Mouse (Mus musculus) midbrain, embryonic 11.5 days (tissue): ENCODE results near the gene Zbtb20. TPM values are rescaled to one million over a fixed set of nuclear protein-coding genes. Genes with fewer than 3 reads are reported as not detected.

ENCODE experiments used
- ATAC-seq: fragments of 200-750 bp; cut with Nextera tagmentation; 2 replicates; pipeline ENCODE4 v1.8.0; 2017; ENCODE audit warnings: moderate TSS enrichment, moderate library complexity; ENCODE audit not compliant: low FRiP score
- DNase-seq: peaks from one replicate; pipeline ENCODE4 v3.0.0; 2015; ENCODE audit warnings: low spot score; ENCODE audit errors: missing footprints
- H3K27ac ChIP-seq: fragments of 300-500 bp; sonication (generic); 2 replicates; pipeline ENCODE4 v1.5.1; 2014; ENCODE audit warnings: low read depth, low read length
- H3K27me3 ChIP-seq: fragments of 300-500 bp; sonication (generic); 2 replicates; pipeline ENCODE4 v1.6.1; 2014; ENCODE audit warnings: mild to moderate bottlenecking, low read length, moderate library complexity, mixed read lengths; ENCODE audit not compliant: control insufficient read depth, insufficient read depth
- H3K36me3 ChIP-seq: fragments of 300-500 bp; sonication (generic); 2 replicates; pipeline ENCODE4 v1.6.1; 2014; ENCODE audit warnings: mild to moderate bottlenecking, low read length, moderate library complexity, mixed read lengths; ENCODE audit not compliant: control insufficient read depth, insufficient read depth
- H3K4me1 ChIP-seq: fragments of 300-500 bp; sonication (generic); 2 replicates; pipeline ENCODE4 v1.6.1; 2014; ENCODE audit warnings: low read length; ENCODE audit not compliant: control insufficient read depth, insufficient read depth
- H3K4me2 ChIP-seq: fragments of 300-500 bp; sonication (generic); 2 replicates; pipeline ENCODE4 v1.6.1; 2014; ENCODE audit warnings: mild to moderate bottlenecking, moderate library complexity
- H3K4me3 ChIP-seq: fragments of 300-500 bp; sonication (generic); 2 replicates; pipeline ENCODE4 v1.5.1; 2014; ENCODE audit warnings: low read depth, low read length
- H3K9ac ChIP-seq: fragments of 300-500 bp; sonication (generic); 2 replicates; pipeline ENCODE4 v1.6.1; 2014; ENCODE audit warnings: low read length
- H3K9me3 ChIP-seq: fragments of 300-500 bp; sonication (generic); 2 replicates; pipeline ENCODE4 v1.6.1; 2016; ENCODE audit warnings: low read length; ENCODE audit not compliant: control insufficient read depth
- WGBS: fragments of 180-500 bp; shearing (Covaris S2); extraction: QIAGEN DNeasy Blood & Tissue Kit; methylation state at CpG from one replicate; pipeline ENCODE4 v1.1.7; 2014; 5-methylcytosine and 5-hydroxymethylcytosine counted together
- polyA plus RNA-seq: library from polyadenylated mRNA; unstranded; fragments of >200 nt; fragmentation: Nextera tagmentation; extraction: Ambion mirVana; gene quantifications from 2 replicates; pipeline ENCODE4 v1.2.1, GENCODE M21; 2014

The Zbtb20 gene
- polyA plus RNA-seq, 1 experiment from 2014 or later: 45.6 TPM

- H3K9ac ChIP-seq: no peak overlapping the region
- H3K27ac ChIP-seq: no peak overlapping the region
- no peak for ATAC-seq
- H3K4me1 ChIP-seq: no peaks in the 10 kb centered on the region
- WGBS: 89% methylated on average over 1 of the region's 1 CpGs
- H3K27me3 ChIP-seq: no peaks in the 10 kb centered on the region
- no peak overlapping the region for H3K4me2 ChIP-seq
- H3K9me3 ChIP-seq: no peaks in the 10 kb centered on the region
- no peak for DNase-seq
- H3K36me3 ChIP-seq: no peaks in the 10 kb centered on the region
- no peak overlapping the region for H3K4me3 ChIP-seq
These were observed 24.6 kb downstream of the Zbtb20 start for GRCm38 (mm10) chr16:42900328-42900727.

DNA sequence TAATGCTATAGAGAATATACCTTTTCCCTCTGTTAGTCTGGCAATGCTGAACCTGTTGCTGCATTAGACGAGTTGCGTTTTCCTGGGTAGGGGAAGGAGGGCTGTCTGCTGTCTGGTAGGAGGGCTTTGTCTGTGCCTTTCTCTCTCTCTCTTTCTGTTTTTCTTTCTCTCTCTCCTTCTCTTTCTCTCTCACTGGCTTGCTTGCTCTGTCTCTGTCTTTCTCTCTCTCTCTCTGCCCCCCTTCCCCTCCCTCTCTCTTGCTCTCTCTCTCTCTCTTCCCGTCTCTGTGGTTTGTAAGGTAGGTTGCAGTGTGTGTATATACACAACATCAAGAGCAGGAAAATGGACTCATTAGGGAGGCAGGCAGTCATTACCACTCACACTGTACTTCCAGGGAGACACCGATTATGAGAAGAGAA, 31.6 kb downstream of the Zbtb20 start:
- no peak overlapping the region for H3K27ac ChIP-seq
- ATAC-seq (no peak), DNase-seq (no peak)
- WGBS: 50% methylated on average over 4 of the region's 4 CpGs
- H3K4me1 ChIP-seq: no peaks in the 10 kb centered on the region; the same call in 1 of the 2 replicates
- H3K4me3 ChIP-seq: no peak overlapping the region
- H3K27me3 ChIP-seq: no peaks in the 10 kb centered on the region
- H3K9me3 ChIP-seq: no peaks in the 10 kb centered on the region
- H3K4me2 ChIP-seq: no peak overlapping the region
- no peaks in the 10 kb centered on the region for H3K36me3 ChIP-seq
- peak overlapping the region; percentile 33; the same call in 1 of the 2 replicates for H3K9ac ChIP-seq

DNA sequence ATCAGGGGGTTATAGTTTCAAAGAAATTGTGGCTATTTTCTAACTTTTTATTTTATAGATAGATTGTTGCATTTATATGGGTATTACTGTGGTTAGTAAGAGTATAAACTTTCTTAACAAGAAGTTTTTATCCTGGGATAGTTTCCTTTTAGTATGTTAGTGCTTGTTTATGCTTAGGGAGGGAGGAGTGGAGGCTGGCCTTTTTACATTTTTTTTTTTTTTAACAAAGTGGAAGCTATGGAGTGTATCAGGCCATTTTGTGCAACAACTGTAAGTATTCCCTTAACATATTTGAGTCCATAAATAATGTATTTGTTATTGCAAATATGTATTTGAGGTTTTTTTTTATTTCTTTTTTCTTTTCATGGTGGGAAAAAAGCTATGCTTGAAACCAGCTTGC, 32.7 kb downstream of the Zbtb20 start:
- Histone ChIP-seq H3K27me3 (no peaks in the 10 kb centered on the region), H3K4me1 (no peaks in the 10 kb centered on the region; the same call in 1 of the 2 replicates), H3K9me3 (no peaks in the 10 kb centered on the region), H3K4me3 (no peak overlapping the region), H3K36me3 (no peaks in the 10 kb centered on the region), H3K27ac (no peak overlapping the region), H3K4me2 (no peak overlapping the region), H3K9ac (no peak overlapping the region)
- DNase-seq (no peak), ATAC-seq (no peak)

DNA sequence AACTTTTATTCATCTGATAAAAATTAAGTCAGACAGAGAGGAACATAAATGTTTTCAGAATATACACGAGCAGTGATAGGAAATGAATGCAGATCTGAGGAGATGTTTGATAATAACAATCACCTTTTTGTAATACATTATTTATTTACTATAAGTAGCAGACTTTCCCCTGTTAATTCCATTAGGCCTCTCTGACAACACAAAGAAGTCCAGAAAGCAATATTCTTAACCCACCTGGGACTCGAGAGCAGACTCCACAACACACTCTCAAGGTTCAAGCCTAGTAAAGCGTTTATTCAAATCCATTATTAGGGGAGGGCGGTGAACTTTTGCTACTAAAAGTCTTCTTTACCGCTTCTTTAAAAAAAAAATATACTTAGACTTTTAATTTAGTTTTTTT, 33.2 kb downstream of the Zbtb20 start:
- no peaks in the 10 kb centered on the region for H3K36me3 ChIP-seq
- no peak overlapping the region for H3K4me2 ChIP-seq
- ATAC-seq (no peak), DNase-seq (no peak)
- H3K4me1 ChIP-seq: no peaks in the 10 kb centered on the region; the same call in 1 of the 2 replicates
- no peak overlapping the region for H3K4me3 ChIP-seq
- H3K9ac ChIP-seq: no peak overlapping the region
- no peaks in the 10 kb centered on the region for H3K27me3 ChIP-seq
- no peak overlapping the region for H3K27ac ChIP-seq
- H3K9me3 ChIP-seq: no peaks in the 10 kb centered on the region
- WGBS: 74% methylated on average over 5 of the region's 5 CpGs

DNA sequence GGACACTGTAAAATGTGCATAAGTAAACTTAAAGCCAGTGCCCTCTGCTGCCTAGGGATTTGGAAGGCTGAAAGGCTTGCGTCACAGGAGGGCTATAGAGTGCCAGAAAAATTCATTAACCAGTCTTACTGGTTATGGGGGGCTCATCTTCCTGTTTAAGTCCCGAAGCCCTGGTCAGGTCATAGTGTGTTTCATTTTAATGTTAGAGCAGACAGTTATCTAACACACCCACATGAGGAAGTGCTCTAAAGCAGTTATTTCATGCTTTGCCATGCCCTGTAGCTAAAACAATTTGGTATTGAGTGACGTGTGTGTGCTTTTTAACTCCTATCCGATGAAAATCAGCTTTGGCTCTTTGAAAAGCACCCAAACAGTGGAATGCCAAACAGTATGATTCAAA, 34.3 kb downstream of the Zbtb20 start:
- no peak overlapping the region for H3K4me2 ChIP-seq
- ATAC-seq (no peak), DNase-seq (peak; percentile 86)
- no peak overlapping the region for H3K9ac ChIP-seq
- H3K4me3 ChIP-seq: no peak overlapping the region
- no peaks in the 10 kb centered on the region for H3K27me3 ChIP-seq
- no peaks in the 10 kb centered on the region for H3K9me3 ChIP-seq
- 34% methylated on average over 4 of the region's 4 CpGs for WGBS
- H3K4me1 ChIP-seq: no peaks in the 10 kb centered on the region; the same call in 1 of the 2 replicates
- no peaks in the 10 kb centered on the region for H3K36me3 ChIP-seq
- no peak overlapping the region for H3K27ac ChIP-seq

- Histone ChIP-seq H3K4me3 (no peak overlapping the region), H3K27me3 (no peaks in the 10 kb centered on the region), H3K4me1 (no peaks in the 10 kb centered on the region; the same call in 1 of the 2 replicates), H3K9me3 (no peaks in the 10 kb centered on the region), H3K9ac (no peak overlapping the region), H3K36me3 (no peaks in the 10 kb centered on the region), H3K4me2 (no peak overlapping the region), H3K27ac (no peak overlapping the region)
- no peak for DNase-seq
- 80% methylated on average over 3 of the region's 3 CpGs for WGBS
- ATAC-seq: no peak
These were observed 35.0 kb downstream of the Zbtb20 start for GRCm38 (mm10) chr16:42910716-42911115.

GRCm38 (mm10) chr16:42911326-42911725, 35.6 kb downstream of the Zbtb20 start:
- no peak overlapping the region for H3K4me3 ChIP-seq
- no peak overlapping the region for H3K4me2 ChIP-seq
- H3K36me3 ChIP-seq: no peaks in the 10 kb centered on the region
- ATAC-seq: no peak
- 85% methylated on average over 4 of the region's 4 CpGs for WGBS
- no peaks in the 10 kb centered on the region for H3K9me3 ChIP-seq
- H3K4me1 ChIP-seq: no peaks in the 10 kb centered on the region; the same call in 1 of the 2 replicates
- no peaks in the 10 kb centered on the region for H3K27me3 ChIP-seq
- DNase-seq: no peak
- no peak overlapping the region for H3K27ac ChIP-seq
- H3K9ac ChIP-seq: no peak overlapping the region

DNA sequence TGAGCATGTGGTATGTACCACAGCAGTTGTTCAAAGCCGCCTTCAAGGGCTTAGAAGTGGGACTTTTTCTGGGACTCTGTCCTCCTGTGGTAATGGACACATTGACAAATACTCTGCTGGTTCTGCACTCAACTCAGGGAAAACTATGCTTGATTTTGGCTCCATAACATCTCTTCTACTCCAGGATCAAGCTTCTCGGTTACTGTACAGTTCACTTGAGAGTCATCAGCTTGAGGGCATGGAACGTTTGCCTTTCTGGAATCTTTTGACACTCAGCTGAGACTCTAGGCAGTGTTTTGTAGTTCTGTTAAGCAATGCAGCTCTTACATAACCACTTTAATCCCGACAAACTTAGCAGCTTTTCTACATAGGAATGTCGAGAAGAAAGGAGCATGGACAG, 36.1 kb downstream of the Zbtb20 start:
- Histone ChIP-seq H3K4me1 (no peaks in the 10 kb centered on the region; the same call in 1 of the 2 replicates), H3K4me2 (no peak overlapping the region), H3K27ac (no peak overlapping the region), H3K27me3 (no peaks in the 10 kb centered on the region), H3K9ac (no peak overlapping the region), H3K9me3 (no peaks in the 10 kb centered on the region), H3K36me3 (no peaks in the 10 kb centered on the region), H3K4me3 (no peak overlapping the region)
- no peak for DNase-seq
- no peak for ATAC-seq
- WGBS: 78% methylated on average over 5 of the region's 5 CpGs

- no peaks in the 10 kb centered on the region for H3K9me3 ChIP-seq
- 60% methylated on average over 8 of the region's 8 CpGs for WGBS
These were observed 37.6 kb downstream of the Zbtb20 start for GRCm38 (mm10) chr16:42913291-42913690.

More at GRCm38 (mm10) chr16:42913291-42913690, 37.6 kb downstream of the Zbtb20 start:
- Histone ChIP-seq H3K36me3 (no peaks in the 10 kb centered on the region), H3K27ac (no peak overlapping the region), H3K27me3 (no peaks in the 10 kb centered on the region), H3K4me3 (no peak overlapping the region), H3K9ac (no peak overlapping the region), H3K4me2 (no peak overlapping the region), H3K4me1 (no peaks in the 10 kb centered on the region)
- ATAC-seq (no peak), DNase-seq (no peak)
